Mouse (Mus musculus) frontal cortex, postnatal 36 days (tissue): Measurements from ENCODE around the gene Zkscan4.

Experiments
- DNase-seq, 2 experiments: peaks; one replicate each; pipeline ENCODE4 v3.0.0; 2022; ENCODE audit warnings: low spot score in 2 of 2

Zkscan4 gene

DNA sequence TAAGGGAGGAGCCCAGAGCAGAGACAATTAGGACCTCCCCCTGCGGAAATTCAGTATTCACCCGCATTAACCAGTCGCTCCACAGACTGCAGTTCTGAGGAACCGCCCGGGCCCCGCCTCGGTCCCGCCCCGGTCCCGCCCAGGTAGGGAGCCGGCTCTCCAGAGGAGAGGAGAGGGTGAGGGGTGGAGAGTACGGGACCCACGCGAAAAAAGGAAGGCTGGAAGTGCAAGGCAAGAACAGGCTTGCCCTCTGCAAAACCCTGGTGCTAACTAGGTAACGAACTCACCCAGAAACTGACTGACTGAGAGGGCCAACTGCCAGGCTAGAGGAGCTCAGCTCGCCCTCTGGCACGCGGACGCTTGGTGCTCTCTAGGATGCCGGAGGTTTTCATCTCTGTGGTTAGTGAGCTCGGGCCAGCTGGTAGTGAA is 27.5 kb downstream of the Zkscan4 start:
- peak; percentile 73 to 83 for DNase-seq

DNA sequence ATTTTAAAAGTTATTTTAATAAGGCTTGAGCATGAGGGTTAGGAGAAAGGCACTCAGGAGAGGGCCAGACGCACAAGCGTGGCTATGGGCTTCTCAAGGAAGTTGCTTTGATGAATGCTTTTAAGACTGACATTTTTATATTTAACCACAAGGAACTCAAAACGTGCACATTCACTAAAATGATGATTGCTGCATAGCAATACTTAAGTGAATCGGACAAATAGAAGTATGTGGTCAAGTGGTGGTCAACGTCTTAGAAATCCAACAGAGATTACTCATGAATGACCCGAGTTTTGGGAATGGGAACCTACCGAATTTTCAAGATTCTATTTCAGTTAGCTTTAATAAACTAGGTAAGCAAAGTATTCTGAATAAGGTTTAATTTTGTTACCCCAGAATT is 51.4 kb downstream of the Zkscan4 start:
- no peak for DNase-seq

DNA sequence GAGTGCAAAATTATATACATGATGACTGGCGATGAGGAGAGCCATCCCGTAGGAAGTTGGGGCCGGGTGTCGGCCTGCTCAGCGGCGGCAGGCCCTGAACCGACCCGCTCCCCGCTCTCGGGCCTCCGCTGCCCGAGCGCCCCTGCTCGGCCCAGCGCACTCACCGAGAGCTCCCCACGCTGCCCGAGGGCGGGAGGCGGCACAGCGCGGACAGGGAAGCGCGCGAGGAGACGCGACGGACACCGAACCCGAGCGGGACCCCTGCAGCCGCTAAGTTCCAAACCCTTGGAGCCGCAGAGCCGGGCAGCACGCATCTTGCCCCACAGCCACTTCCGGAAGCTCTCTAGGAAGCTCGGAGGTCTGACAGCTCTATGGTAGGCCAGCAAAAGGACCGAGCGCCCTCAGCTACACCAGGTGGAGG is 52.1 kb downstream of the Zkscan4 start, which contains the start of gene Zkscan8:
Gene Zkscan8 (minus strand): TSS at position 340 of the 421 bp plus-strand sequence.
- peak; percentile 88 to 89 for DNase-seq
